Mouse (Mus musculus) neural tube, embryonic 13.5 days (tissue): Measurements from ENCODE around the gene Insm1. TPM values are rescaled to one million over a fixed set of nuclear protein-coding genes. Genes with fewer than 3 reads are reported as not detected.

ENCODE experiments used
- ATAC-seq: fragments of 200-750 bp; cut with Nextera tagmentation; 2 replicates; pipeline ENCODE4 v1.8.0; 2017; ENCODE audit warnings: low read depth, mild to moderate bottlenecking, moderate TSS enrichment, moderate library complexity
- H3K27ac ChIP-seq: fragments of 300-500 bp; sonication (generic); replicated peaks from 2 replicates; pipeline ENCODE4 v1.5.1; 2015; ENCODE audit warnings: moderate library complexity, mild to moderate bottlenecking, inconsistent platforms
- H3K27me3 ChIP-seq: fragments of 300-500 bp; sonication (generic); 2 replicates; pipeline ENCODE4 v1.6.1; 2015; ENCODE audit warnings: mild to moderate bottlenecking, inconsistent platforms
- H3K36me3 ChIP-seq: fragments of 300-500 bp; sonication (generic); 2 replicates; pipeline ENCODE4 v1.6.1; 2015; ENCODE audit warnings: mild to moderate bottlenecking, inconsistent platforms
- H3K4me1 ChIP-seq: fragments of 300-500 bp; sonication (generic); replicated peaks from 2 replicates; pipeline ENCODE4 v1.6.1; 2015; ENCODE audit warnings: inconsistent platforms
- H3K4me2 ChIP-seq: fragments of 300-500 bp; sonication (generic); 2 replicates; pipeline ENCODE4 v1.6.1; 2015; ENCODE audit warnings: inconsistent platforms, mild to moderate bottlenecking, moderate library complexity
- H3K4me3 ChIP-seq: fragments of 300-500 bp; sonication (generic); 2 replicates; pipeline ENCODE4 v1.5.1; 2015; ENCODE audit warnings: mild to moderate bottlenecking, inconsistent platforms
- H3K9ac ChIP-seq: fragments of 300-500 bp; sonication (generic); 2 replicates; pipeline ENCODE4 v1.6.1; 2015; ENCODE audit warnings: moderate library complexity, mild to moderate bottlenecking, inconsistent platforms
- H3K9me3 ChIP-seq: fragments of 300-500 bp; sonication (generic); 2 replicates; pipeline ENCODE4 v1.6.1; 2016; ENCODE audit warnings: inconsistent platforms
- WGBS: fragments of 180-500 bp; shearing (Covaris S2); methylation state at CpG from one replicate; pipeline ENCODE4 v1.1.7; 2015; 5-methylcytosine and 5-hydroxymethylcytosine counted together
- polyA plus RNA-seq: library from polyadenylated mRNA; unstranded; fragments of >200 nt; fragmentation: Nextera tagmentation; extraction: Ambion mirVana; gene quantifications from 2 replicates; pipeline ENCODE4 v1.2.1, GENCODE M21; 2015

Insm1 gene
- polyA plus RNA-seq, 1 experiment from 2014 or later, result 2.2 TPM

DNA sequence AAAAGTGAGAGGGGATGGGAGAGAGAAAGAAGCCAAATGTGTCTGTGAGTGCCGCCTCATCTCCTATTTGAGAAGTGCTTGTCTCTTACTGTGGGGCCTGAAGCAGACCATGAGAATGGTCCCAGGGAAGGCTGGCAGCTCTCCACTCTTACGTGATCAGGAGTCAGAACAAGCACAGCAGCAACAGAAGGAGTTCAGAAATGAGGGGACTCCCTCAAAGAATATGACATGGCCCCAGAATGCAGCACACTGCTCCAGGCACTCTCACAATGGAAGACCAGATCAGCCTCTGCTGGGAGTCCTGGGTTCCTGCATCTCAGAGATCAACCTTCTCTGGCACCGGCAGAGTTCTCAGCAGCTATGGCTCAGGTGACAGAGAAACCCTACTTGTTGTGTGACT, 5.9 kb downstream of the Insm1 start:
- no peak for ATAC-seq
- Histone ChIP-seq H3K4me1 (peaks cover 37% of the 10 kb centered on the region), H3K4me3 (no peak overlapping the region), H3K4me2 (no peak overlapping the region), H3K9ac (no peak overlapping the region), H3K27me3 (peaks cover 69% of the 10 kb centered on the region), H3K27ac (no peak overlapping the region), H3K36me3 (no peaks in the 10 kb centered on the region), H3K9me3 (no peaks in the 10 kb centered on the region)
- WGBS, result 56% methylated on average over 3 of the region's 3 CpGs

DNA sequence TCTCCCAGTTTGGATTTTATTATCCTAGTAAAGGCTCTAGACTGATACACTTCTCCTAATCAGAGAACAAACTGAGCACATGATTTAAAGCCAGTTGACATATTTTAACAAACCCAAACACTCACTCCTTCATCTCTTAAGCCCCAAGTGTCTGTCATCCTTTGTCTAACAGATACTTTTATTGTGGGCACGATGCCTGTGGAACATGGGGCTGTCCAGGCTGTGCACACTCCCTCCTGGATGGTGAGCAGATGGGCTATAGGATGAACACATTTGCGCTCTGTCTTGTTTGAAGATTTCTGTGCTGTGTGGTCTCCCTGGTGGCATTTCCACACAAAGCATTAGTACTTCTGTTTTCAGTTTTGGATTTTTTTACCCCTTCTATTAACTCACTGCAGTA, 6.7 kb downstream of the Insm1 start:
- H3K4me2 ChIP-seq, result no peak overlapping the region
- WGBS, result 59% methylated on average over 2 of the region's 2 CpGs
- peaks cover 65% of the 10 kb centered on the region for H3K27me3 ChIP-seq
- H3K27ac ChIP-seq, result no peak overlapping the region
- H3K4me1 ChIP-seq, result peaks cover 30% of the 10 kb centered on the region
- no peak overlapping the region for H3K9ac ChIP-seq
- ATAC-seq, result no peak
- H3K36me3 ChIP-seq, result no peaks in the 10 kb centered on the region
- H3K4me3 ChIP-seq, result no peak overlapping the region
- H3K9me3 ChIP-seq, result 0 out of 2 replicates have a peak, but pooled peaks cover 5% of the 10 kb centered on the region

DNA sequence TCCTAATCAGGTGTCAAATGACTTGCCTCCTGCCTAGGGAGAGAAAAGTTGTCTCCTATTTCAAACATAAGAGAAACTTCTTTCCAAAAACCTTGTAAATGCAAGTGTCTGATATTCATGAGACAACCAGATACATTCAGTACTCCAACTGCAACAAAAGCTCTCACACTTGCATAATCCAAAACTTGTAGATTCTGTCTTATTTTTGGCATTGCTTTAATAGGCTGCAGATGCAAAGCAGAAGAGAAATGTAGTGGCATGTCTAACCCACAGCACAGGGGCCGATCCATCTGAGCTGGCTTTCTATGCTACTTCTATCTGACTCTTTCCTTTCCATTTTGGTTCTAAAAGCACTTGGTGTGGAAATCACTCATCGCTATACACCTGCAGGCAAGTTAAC, 9.8 kb downstream of the Insm1 start:
- no peak overlapping the region for H3K4me2 ChIP-seq
- 0 out of 2 replicates have a peak, but pooled peaks cover 5% of the 10 kb centered on the region for H3K9me3 ChIP-seq
- 93% methylated on average over 2 of the region's 2 CpGs for WGBS
- H3K27ac ChIP-seq, result no peak overlapping the region
- no peak for ATAC-seq
- no peak overlapping the region for H3K9ac ChIP-seq
- H3K36me3 ChIP-seq, result no peaks in the 10 kb centered on the region
- peaks cover 37% of the 10 kb centered on the region for H3K27me3 ChIP-seq
- H3K4me3 ChIP-seq, result no peak overlapping the region
- H3K4me1 ChIP-seq, result peaks cover 2% of the 10 kb centered on the region; the same call in 1 of the 2 replicates

GRCm38 (mm10) chr2:146239196-146239747, 17.6 kb downstream of the Insm1 start:
- Histone ChIP-seq H3K27ac (no peak overlapping the region), H3K27me3 (no peaks in the 10 kb centered on the region), H3K4me3 (no peak overlapping the region), H3K36me3 (0 out of 2 replicates have a peak, but pooled peaks cover 8% of the 10 kb centered on the region), H3K9ac (no peak overlapping the region), H3K4me2 (no peak overlapping the region), H3K4me1 (no peaks in the 10 kb centered on the region), H3K9me3 (no peaks in the 10 kb centered on the region)
- no peak for ATAC-seq
- 88% methylated on average over 4 of the region's 4 CpGs for WGBS

GRCm38 (mm10) chr2:146244049-146244448, 22.3 kb downstream of the Insm1 start:
- H3K27ac ChIP-seq, result no peak overlapping the region
- WGBS, result 94% methylated on average over 2 of the region's 2 CpGs
- H3K4me3 ChIP-seq, result no peak overlapping the region
- no peak overlapping the region for H3K9ac ChIP-seq
- H3K36me3 ChIP-seq, result 0 out of 2 replicates have a peak, but pooled peaks cover 8% of the 10 kb centered on the region
- no peaks in the 10 kb centered on the region for H3K9me3 ChIP-seq
- no peak overlapping the region for H3K4me2 ChIP-seq
- peaks cover 12% of the 10 kb centered on the region for H3K4me1 ChIP-seq
- H3K27me3 ChIP-seq, result no peaks in the 10 kb centered on the region
- ATAC-seq, result no peak

DNA sequence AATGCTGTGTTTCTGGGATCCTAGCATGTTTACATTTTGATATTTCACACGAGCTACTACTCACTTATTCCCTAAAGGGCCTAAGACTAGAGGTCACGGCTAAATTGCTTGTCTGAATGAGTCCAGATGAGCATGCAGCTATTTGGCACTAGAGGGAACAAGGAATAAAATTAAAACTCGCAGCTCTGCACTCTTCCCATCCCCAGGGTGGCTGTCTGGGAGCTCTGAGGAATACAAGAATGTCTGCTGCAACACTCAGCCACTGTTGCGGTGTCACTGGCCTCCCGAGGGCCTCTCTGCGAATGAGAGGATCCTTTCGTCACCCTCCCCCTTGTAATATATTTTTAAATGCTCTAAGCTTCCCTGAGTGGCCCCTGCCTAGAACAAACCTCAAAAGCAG, 23.7 kb downstream of the Insm1 start:
- Histone ChIP-seq H3K4me1 (peaks cover 17% of the 10 kb centered on the region), H3K9me3 (no peaks in the 10 kb centered on the region), H3K27ac (no peak overlapping the region), H3K36me3 (0 out of 2 replicates have a peak, but pooled peaks cover 8% of the 10 kb centered on the region), H3K4me3 (no peak overlapping the region), H3K9ac (no peak overlapping the region), H3K27me3 (no peaks in the 10 kb centered on the region), H3K4me2 (no peak overlapping the region)
- no peak for ATAC-seq
- WGBS, result 43% methylated on average over 7 of the region's 7 CpGs

DNA sequence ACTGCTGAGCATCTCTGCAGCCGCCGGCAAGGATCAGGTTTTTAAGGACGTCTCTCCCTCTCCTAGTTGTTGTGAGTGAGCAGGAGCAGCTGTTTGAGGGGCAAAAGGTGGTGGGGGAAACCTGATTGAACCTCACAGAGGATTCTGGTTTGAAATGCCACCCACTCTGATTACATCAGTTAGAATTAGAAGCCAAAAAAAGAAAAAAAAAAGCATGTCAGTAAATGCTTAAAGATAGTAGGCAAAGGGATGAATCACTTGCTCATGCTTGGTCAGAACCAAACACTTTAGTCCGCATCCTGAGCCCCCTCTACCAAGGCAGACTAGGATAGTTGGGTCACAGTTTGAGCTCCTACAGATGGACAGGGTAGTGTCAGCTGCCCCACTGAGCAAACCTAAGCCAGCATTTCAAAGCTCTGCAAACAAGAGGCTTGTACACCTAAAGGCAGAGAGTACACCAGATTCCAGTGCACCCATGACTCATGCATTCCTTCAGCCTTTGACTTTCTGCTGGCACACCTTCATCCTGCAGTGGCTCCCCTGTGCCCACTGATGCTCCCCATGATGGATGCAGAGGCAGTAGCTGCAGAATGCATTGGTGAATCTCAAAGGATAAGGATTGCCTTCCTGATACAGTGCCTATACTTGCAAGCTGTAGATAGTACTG, 24.8 kb downstream of the Insm1 start:
- peaks cover 17% of the 10 kb centered on the region for H3K4me1 ChIP-seq
- ATAC-seq, result no peak
- WGBS, result 83% methylated on average over 4 of the region's 4 CpGs
- H3K36me3 ChIP-seq, result 0 out of 2 replicates have a peak, but pooled peaks cover 8% of the 10 kb centered on the region
- H3K4me3 ChIP-seq, result no peak overlapping the region
- no peak overlapping the region for H3K9ac ChIP-seq
- H3K27me3 ChIP-seq, result no peaks in the 10 kb centered on the region
- no peaks in the 10 kb centered on the region for H3K9me3 ChIP-seq
- no peak overlapping the region for H3K27ac ChIP-seq
- no peak overlapping the region for H3K4me2 ChIP-seq

GRCm38 (mm10) chr2:146247576-146247975, 25.9 kb downstream of the Insm1 start:
- Histone ChIP-seq H3K9ac (no peak overlapping the region), H3K27ac (no peak overlapping the region), H3K4me2 (no peak overlapping the region), H3K4me3 (no peak overlapping the region), H3K27me3 (no peaks in the 10 kb centered on the region), H3K9me3 (no peaks in the 10 kb centered on the region), H3K4me1 (peaks cover 17% of the 10 kb centered on the region), H3K36me3 (0 out of 2 replicates have a peak, but pooled peaks cover 8% of the 10 kb centered on the region)
- 63% methylated on average over 6 of the region's 6 CpGs for WGBS
- no peak for ATAC-seq

DNA sequence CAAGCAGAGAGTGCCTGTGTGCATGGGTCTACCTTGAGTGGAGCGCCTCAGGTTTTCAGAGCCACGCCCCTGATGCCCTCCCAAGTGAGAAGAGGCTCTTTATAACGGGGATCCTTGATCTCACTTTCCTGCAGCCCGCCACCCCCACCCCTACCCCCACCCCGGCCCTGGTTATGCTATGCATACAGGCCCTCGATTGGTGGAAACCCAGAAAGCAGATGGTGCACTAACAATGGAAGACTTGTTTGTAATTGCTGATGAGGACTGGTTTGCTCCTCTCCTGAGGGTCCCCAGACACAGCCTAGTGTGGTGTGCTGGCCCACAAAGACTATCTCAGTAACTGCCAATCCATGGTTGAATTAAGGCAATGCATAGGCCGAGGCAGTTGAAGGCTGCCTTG, 27.3 kb downstream of the Insm1 start:
- 49% methylated on average over 7 of the region's 7 CpGs for WGBS
- peaks cover 2% of the 10 kb centered on the region; the same call in 1 of the 2 replicates for H3K27me3 ChIP-seq
- peaks cover 17% of the 10 kb centered on the region for H3K4me1 ChIP-seq
- H3K9me3 ChIP-seq, result no peaks in the 10 kb centered on the region
- H3K4me2 ChIP-seq, result no peak overlapping the region
- no peak overlapping the region for H3K9ac ChIP-seq
- H3K36me3 ChIP-seq, result 0 out of 2 replicates have a peak, but pooled peaks cover 3% of the 10 kb centered on the region
- H3K4me3 ChIP-seq, result no peak overlapping the region
- no peak overlapping the region for H3K27ac ChIP-seq
- ATAC-seq, result no peak

DNA sequence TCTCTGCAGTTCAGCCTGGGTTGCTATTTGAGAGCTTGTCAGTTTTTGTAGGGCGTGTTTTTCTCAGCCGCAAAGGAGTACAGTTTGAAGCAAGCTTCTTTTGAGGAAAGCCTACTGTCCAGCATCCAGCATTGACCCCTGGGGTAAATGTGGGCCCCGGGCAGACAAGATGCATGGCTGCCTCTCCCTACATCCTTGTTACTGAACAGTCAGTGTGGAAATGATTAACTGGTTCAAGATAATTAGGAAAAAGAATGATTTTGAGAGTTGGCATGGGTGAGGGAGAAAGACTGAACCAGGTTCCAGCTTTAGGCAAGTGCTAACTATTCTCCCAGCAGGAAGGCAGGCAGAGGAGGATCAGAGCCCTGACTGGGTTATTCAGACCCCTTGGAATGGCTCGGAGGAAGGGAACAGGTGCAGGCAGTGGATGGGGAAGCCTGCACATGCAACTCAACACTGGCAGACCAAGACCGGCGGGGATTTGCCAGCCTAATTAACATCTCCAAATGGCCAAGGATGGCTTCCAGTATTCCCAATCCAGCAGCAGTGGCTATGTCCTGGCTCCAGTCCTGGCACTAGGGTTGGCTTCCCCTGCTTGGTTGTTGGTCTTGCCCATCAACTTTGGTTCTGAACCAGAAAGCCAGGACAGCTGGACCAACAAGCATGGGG, 28.6 kb downstream of the Insm1 start:
- Histone ChIP-seq H3K27me3 (peaks cover 3% of the 10 kb centered on the region; the same call in 1 of the 2 replicates), H3K4me3 (no peak overlapping the region), H3K9me3 (no peaks in the 10 kb centered on the region), H3K27ac (no peak overlapping the region), H3K4me2 (no peak overlapping the region), H3K4me1 (peaks cover 15% of the 10 kb centered on the region), H3K36me3 (no peaks in the 10 kb centered on the region), H3K9ac (no peak overlapping the region)
- ATAC-seq, result no peak
- WGBS, result 67% methylated on average over 6 of the region's 6 CpGs

GRCm38 (mm10) chr2:146254387-146254786, 32.7 kb downstream of the Insm1 start:
- no peak for ATAC-seq
- Histone ChIP-seq H3K27me3 (peaks cover 3% of the 10 kb centered on the region; the same call in 1 of the 2 replicates), H3K36me3 (no peaks in the 10 kb centered on the region), H3K9me3 (no peaks in the 10 kb centered on the region), H3K27ac (no peak overlapping the region), H3K4me1 (peaks cover 32% of the 10 kb centered on the region), H3K9ac (no peak overlapping the region), H3K4me2 (no peak overlapping the region), H3K4me3 (no peak overlapping the region)
- WGBS, result 97% methylated on average over 1 of the region's 1 CpGs

DNA sequence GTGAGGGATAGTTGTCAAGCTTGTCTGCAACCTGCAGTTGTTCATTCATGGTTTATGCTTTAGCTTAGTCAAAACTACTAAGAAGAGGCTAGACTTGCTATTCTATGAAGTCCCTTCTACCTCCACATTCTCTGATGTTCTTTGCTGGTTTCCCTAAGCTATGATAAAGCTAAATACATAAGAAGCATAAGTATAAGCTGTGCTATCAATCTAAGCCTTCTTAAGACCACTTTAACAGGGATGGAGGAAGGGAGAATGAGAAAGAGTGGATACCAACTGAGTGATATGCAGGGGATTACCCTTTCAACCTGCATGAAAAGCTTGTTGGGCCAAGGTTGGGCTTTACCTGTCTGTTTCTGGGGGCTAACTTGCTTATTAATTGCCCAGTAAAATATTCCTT, 33.9 kb downstream of the Insm1 start:
- H3K4me3 ChIP-seq, result no peak overlapping the region
- H3K9ac ChIP-seq, result no peak overlapping the region
- H3K36me3 ChIP-seq, result no peaks in the 10 kb centered on the region

More for the DNA sequence above, 33.9 kb downstream of the Insm1 start:
- no peak overlapping the region for H3K27ac ChIP-seq
- H3K27me3 ChIP-seq, result peaks cover 7% of the 10 kb centered on the region
- ATAC-seq, result no peak
- peaks cover 42% of the 10 kb centered on the region for H3K4me1 ChIP-seq
- no peak overlapping the region for H3K4me2 ChIP-seq
- no peaks in the 10 kb centered on the region for H3K9me3 ChIP-seq
